Mouse (Mus musculus): ENCODE measurements around the gene Tspyl1.
A peak's percentile ranks its signal among the peaks of the same experiment; 100 is the strongest.
"Not testable (repeated sequence)": the region's sequence is repeated elsewhere in the genome, so short reads cannot be mapped to it uniquely, and the experiment has no call there.

The Tspyl1 gene

GRCm38 (mm10) chr10:34281962-34282388 lies at the start of gene Tspyl1:
TSS of gene Tspyl1 (plus strand) at chr10:34282190.
- DNase-seq (ENCODE audit: low spot score), result peak; percentile 98

GRCm38 (mm10) chr10:34233418-34233817 lies 48.6 kb upstream of the Tspyl1 start:
- DNase-seq (ENCODE audit: low spot score), result no peak

GRCm38 (mm10) chr10:34233931-34234745 lies 47.9 kb upstream of the Tspyl1 start:
- DNase-seq (ENCODE audit: low spot score), result no peak

- DNase-seq (ENCODE audit: low spot score), result no peak
Observed at GRCm38 (mm10) chr10:34235384-34235783, 46.6 kb upstream of the Tspyl1 start.

GRCm38 (mm10) chr10:34236569-34236968 lies 45.4 kb upstream of the Tspyl1 start:
- no peak for DNase-seq (ENCODE audit: low spot score)

- DNase-seq (ENCODE audit: low spot score), result no peak
Observed at GRCm38 (mm10) chr10:34238536-34238935, 43.5 kb upstream of the Tspyl1 start.

GRCm38 (mm10) chr10:34244745-34245144 lies 37.2 kb upstream of the Tspyl1 start:
- no peak for DNase-seq (ENCODE audit: low spot score)

GRCm38 (mm10) chr10:34246106-34246505 lies 35.9 kb upstream of the Tspyl1 start:
- no peak for DNase-seq (ENCODE audit: low spot score)

- DNase-seq (ENCODE audit: low spot score), result no peak
Observed at GRCm38 (mm10) chr10:34247757-34248156, 34.2 kb upstream of the Tspyl1 start.

- DNase-seq (ENCODE audit: low spot score), result no peak
Observed at GRCm38 (mm10) chr10:34249594-34249993, 32.4 kb upstream of the Tspyl1 start.

- not testable (repeated sequence) for DNase-seq (ENCODE audit: low spot score)
Observed at GRCm38 (mm10) chr10:34252833-34253232, 29.2 kb upstream of the Tspyl1 start.

- DNase-seq (ENCODE audit: low spot score), result no peak
Observed at GRCm38 (mm10) chr10:34265106-34265505, 16.9 kb upstream of the Tspyl1 start.

GRCm38 (mm10) chr10:34267312-34268070 lies 14.5 kb upstream of the Tspyl1 start:
- DNase-seq (ENCODE audit: low spot score), result no peak

- peak; percentile 20 for DNase-seq (ENCODE audit: low spot score)
Observed at GRCm38 (mm10) chr10:34271681-34272080, 10.3 kb upstream of the Tspyl1 start.

GRCm38 (mm10) chr10:34280591-34281175 lies 1.3 kb upstream of the Tspyl1 start:
- peak; percentile 77 for DNase-seq (ENCODE audit: low spot score)

- peak; percentile 7 for DNase-seq (ENCODE audit: low spot score)
Observed at GRCm38 (mm10) chr10:34281211-34281961, 604 bp upstream of the Tspyl1 start.

- no peak for DNase-seq (ENCODE audit: low spot score)
Observed at GRCm38 (mm10) chr10:34282420-34283238, 639 bp downstream of the Tspyl1 start.

GRCm38 (mm10) chr10:34296911-34297298 lies 14.9 kb downstream of the Tspyl1 start:
- no peak for DNase-seq (ENCODE audit: low spot score)

GRCm38 (mm10) chr10:34297299-34297979 lies 15.4 kb downstream of the Tspyl1 start, which contains the start of gene Tspyl4:
TSS of gene Tspyl4 (plus strand) at chr10:34297442.
- DNase-seq (ENCODE audit: low spot score), result peak; percentile 88

- DNase-seq (ENCODE audit: low spot score), result no peak
Observed at GRCm38 (mm10) chr10:34297980-34298753, 16.2 kb downstream of the Tspyl1 start.
